Mouse (Mus musculus) layer of hippocampus, adult 2 months (tissue): Measurements from ENCODE around the gene Col7a1. TPM values are rescaled to one million over a fixed set of nuclear protein-coding genes. Genes with fewer than 3 reads are reported as not detected.

ENCODE experiments used
- DNase-seq, 2 experiments: peaks; one replicate each; pipeline ENCODE4 v3.0.0; 2022; ENCODE audit warnings: low spot score in 2 of 2
- H3K27ac ChIP-seq: fragments of 200-600 bp; 2 replicates; pipeline ENCODE4 v1.8.1; 2022
- H3K4me3 ChIP-seq: fragments of 200-600 bp; 2 replicates; pipeline ENCODE4 v1.8.1; 2022; ENCODE audit warnings: mild to moderate bottlenecking
- CTCF ChIP-seq: fragments of 200-600 bp; conservative IDR thresholded peaks from 2 replicates; pipeline ENCODE4 v1.8.1; 2022; ENCODE audit warnings: antibody characterized with exemption, mild to moderate bottlenecking, moderate library complexity
- microRNA-seq, 2 experiments: library from miRNA; unstranded; fragments of <30 nt; microRNA quantifications; one replicate each; pipeline ENCODE4 v1.2.0; 2021
- total RNA-seq, 2 experiments: library from RNA; stranded (reverse); gene quantifications; 2 replicates each; pipeline ENCODE4 v1.2.3; 2021

The Col7a1 gene
- total RNA-seq, 2 experiments from 2014 or later = 3.8 to 4.6 TPM

DNA sequence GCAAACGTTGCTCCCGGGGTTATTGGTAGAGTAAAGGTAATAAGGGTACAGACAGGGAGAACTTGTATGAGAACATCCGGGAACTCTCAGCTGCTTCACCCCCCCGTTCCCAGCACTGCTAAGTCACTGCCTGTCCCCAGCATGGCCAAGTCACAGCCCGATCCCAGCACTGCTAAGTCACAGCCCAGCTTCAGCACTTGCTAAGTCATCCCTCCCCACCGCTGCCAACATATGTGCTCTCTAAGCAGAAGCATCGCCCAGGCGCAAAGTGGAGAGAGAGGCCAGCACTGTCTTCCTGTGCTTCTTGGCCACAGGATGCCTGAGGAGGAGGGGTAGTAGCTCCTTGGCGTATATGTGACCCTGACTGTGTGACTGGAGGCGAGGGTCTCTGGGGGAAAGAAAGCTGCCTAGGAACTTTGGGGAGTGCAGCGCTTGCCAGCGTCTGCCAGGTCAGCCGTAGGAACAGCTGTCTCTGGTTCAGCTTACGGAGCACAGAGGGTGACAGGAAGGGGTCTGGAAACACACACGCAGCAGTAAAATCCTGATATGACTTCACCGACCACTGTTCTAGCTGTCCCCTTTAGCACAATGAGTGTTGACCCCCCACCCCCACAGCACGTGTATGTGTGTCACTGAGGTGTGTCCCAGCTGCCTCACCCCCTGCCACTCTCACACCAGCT, 56.4 kb downstream of the Col7a1 start:
- no peak for DNase-seq
- TF ChIP-seq CTCF = no peak
- peak overlapping the region; percentile 43; the same call in 1 of the 2 replicates for H3K27ac ChIP-seq
- H3K4me3 ChIP-seq = no peak overlapping the region

DNA sequence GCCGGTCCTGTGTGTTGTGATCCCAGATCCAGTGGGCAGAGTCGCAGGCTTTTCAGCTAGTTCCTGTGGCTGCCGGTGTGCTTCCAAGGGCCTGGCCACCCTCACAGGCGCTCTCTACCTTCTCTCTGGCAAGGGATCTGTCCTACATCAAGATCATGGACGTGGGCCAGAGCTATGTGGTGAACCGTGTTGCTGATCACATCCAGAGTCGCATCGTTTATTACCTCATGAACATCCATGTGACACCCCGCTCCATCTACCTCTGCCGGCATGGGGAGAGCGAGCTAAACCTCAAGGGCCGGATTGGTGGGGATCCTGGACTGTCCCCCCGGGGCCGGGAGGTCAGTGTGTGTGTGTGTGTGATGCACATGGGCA, 56.9 kb downstream of the Col7a1 start:
- Histone ChIP-seq H3K4me3 (no peak overlapping the region), H3K27ac (no peak overlapping the region)
- no peak for TF ChIP-seq CTCF
- no peak for DNase-seq

DNA sequence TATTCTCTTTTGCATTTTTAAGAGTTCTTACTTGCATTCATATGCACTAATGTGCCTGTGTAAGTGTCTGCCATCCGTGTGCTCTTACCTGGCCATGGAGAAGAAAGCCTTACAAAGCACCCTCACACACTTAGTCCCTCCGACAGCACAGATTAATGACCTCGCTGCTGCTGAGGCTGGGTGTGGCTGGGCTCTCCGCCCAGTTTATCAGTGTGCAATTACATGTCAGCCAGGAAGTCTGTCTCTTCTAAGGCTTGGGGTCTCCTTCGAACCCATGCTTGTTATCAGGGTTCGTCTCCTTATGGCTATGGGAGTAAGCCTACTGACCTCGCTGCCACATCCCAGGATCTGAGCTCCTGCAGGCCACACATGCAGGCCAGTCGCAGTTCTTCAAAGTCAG, 62.0 kb downstream of the Col7a1 start:
- no peak overlapping the region for H3K4me3 ChIP-seq
- no peak for TF ChIP-seq CTCF
- no peak overlapping the region for H3K27ac ChIP-seq
- no peak for DNase-seq

DNA sequence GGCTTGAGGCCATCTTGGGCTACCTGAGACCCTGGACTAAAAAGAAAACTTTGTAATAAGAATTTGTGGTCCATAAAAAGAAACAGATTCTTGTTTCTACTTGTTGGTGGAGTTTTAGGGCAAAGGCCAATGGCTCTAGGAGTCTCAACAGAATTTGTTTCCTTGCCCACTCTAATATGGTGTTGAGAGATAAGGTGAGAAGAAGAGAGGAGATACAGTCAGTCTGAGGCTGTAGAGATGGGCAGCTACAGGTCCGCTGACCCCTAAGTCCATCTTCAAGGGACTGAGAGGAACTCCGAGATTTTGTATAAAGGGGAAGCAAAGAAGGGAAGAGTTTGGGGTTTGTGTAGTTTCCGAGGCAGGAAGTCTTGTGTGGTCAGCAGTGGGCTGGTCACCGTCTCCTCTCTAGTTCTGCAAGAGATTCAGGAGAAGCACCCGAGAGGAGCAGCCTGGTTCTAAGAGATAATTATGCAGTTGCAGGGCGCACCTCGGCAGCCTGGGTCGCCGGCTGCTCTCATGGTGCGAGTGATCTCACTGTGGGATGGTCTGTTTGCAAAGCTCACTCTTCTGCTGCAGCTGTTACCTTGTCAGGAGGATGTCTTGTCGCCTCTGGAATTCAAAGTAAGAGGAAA, 63.7 kb downstream of the Col7a1 start:
- Histone ChIP-seq H3K27ac (no peak overlapping the region), H3K4me3 (no peak overlapping the region)
- no peak for TF ChIP-seq CTCF
- no peak for DNase-seq

DNA sequence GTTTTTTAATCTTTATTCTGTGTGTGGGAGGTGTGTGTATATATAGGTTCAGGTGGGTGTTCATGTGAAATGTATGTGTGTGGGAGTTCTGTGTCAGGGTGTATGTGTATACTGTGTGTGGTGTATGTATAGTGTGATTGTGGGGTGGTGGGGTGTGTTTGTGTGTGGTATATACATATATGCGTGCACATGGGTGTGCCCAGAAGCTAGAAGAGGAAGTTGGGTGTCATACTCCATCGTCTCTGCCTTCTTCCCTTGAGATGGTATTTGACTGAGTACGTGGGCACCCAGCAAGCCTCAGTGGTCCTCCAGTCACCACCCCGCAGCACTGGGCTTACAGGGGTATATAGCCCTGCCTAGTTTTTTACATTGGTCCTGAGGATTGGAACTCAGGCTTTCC, 68.0 kb downstream of the Col7a1 start:
- no peak for TF ChIP-seq CTCF
- H3K4me3 ChIP-seq = no peak overlapping the region
- H3K27ac ChIP-seq = 0 out of 2 replicates have a peak overlapping the region, but pooled peaks have one; percentile 78
- no peak for DNase-seq

GRCm38 (mm10) chr9:109022866-109023685, 69.7 kb downstream of the Col7a1 start:
- TF ChIP-seq CTCF = no peak
- Histone ChIP-seq H3K27ac (peak overlapping the region; percentile 78), H3K4me3 (no peak overlapping the region)
- DNase-seq = peak in 1 of 2 experiments; percentile 60

DNA sequence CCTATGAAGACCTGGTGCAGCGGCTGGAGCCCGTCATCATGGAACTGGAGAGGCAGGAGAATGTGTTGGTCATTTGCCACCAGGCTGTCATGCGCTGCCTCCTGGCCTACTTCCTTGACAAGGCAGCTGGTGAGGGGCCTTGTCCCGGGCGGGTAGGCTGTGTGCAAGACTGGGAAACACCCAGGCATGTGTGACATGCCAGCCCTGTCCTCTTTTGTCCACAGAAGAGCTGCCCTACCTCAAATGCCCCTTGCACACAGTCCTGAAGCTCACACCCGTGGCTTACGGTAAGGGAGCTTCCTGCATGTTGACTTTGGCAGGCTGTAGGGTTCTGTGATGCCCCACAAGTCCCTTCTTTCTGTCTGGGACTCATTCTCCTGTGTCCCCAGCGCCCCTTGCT, 74.1 kb downstream of the Col7a1 start:
- TF ChIP-seq CTCF = no peak
- Histone ChIP-seq H3K27ac (no peak overlapping the region), H3K4me3 (no peak overlapping the region)
- DNase-seq = no peak

GRCm38 (mm10) chr9:109028421-109028820, 75.0 kb downstream of the Col7a1 start:
- Histone ChIP-seq H3K27ac (no peak overlapping the region), H3K4me3 (no peak overlapping the region)
- TF ChIP-seq CTCF = no peak
- no peak for DNase-seq

- DNase-seq = no peak
- H3K4me3 ChIP-seq = no peak overlapping the region
- no peak for TF ChIP-seq CTCF
- H3K27ac ChIP-seq = no peak overlapping the region
Observed at GRCm38 (mm10) chr9:109028919-109029318, 75.5 kb downstream of the Col7a1 start.

GRCm38 (mm10) chr9:109030312-109030711, 76.9 kb downstream of the Col7a1 start:
- no peak overlapping the region for H3K4me3 ChIP-seq
- TF ChIP-seq CTCF = no peak
- no peak overlapping the region for H3K27ac ChIP-seq
- DNase-seq = no peak

GRCm38 (mm10) chr9:109031001-109031400, 77.6 kb downstream of the Col7a1 start:
- TF ChIP-seq CTCF = no peak

DNA sequence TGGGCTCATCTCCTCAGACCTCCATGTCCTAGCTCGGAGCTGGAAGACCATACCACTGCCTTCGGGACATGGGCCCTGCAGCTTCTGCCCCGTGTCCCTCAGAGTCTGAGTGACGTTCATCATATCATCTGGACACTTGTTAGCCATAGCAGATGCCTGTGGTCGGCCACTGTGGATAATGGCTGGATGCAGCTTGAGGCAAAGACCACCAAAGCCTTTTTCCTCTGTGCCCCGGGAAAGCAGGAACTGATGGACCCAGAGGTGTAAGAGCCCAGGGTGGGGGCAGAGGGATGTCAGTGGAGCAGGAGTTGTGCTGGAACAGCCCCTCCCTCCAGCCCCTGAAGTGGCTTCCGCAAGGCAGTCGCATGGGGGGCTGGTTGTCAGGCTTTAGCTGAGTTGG, 78.3 kb downstream of the Col7a1 start:
- no peak for DNase-seq
- Histone ChIP-seq H3K4me3 (no peak overlapping the region), H3K27ac (no peak overlapping the region)
- TF ChIP-seq CTCF = no peak

More at GRCm38 (mm10) chr9:109031001-109031400, 77.6 kb downstream of the Col7a1 start:
- Histone ChIP-seq H3K27ac (no peak overlapping the region), H3K4me3 (no peak overlapping the region)
- no peak for DNase-seq

DNA sequence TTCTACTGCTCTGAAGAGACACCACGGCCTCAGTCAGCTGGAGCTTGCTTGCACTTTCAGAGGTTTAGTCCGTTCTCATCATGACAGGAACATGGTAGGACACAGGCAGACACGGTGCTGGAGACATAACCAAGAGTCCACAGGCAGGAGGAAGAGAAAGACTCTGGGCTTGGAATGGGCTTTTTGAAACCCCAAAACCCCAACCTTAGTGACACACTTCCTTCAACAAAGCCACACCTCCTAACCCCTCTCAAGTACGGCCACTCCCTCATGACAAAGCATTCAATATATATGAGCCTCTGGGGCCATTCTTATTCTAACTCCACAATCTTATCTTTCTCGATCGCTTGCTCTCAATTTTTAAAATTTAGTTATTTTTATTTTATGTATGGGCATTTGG, 79.0 kb downstream of the Col7a1 start:
- no peak for DNase-seq
- H3K4me3 ChIP-seq = no peak overlapping the region
- H3K27ac ChIP-seq = no peak overlapping the region
- TF ChIP-seq CTCF = no peak

Small RNAs within 50 kb of the gene (microRNA-seq; reads per million reads assigned to microRNA genes)
- 0 reads per million in 2 experiments for gene Mir711

Other genes with a start within 250 kb of the Col7a1 start
- gene Ip6k2, start 169.8 kb upstream of the Col7a1 start, total RNA-seq = 100 to 1,000 TPM; 249 to 251 TPM
- 10 to 100 TPM; 68.8 to 71.3 TPM for gene Nckipsd, start 145.2 kb upstream of the Col7a1 start, total RNA-seq
- gene Celsr3, start 127.3 kb upstream of the Col7a1 start, total RNA-seq = 10 to 100 TPM; 66.4 to 79.6 TPM
- gene Slc26a6, start 100.3 kb upstream of the Col7a1 start, total RNA-seq = 10 to 100 TPM; 16.6 to 22.3 TPM
- under 1 TPM; 0.52 to 0.67 TPM for gene Tmem89, start 39.0 kb upstream of the Col7a1 start, total RNA-seq
- 100 to 1,000 TPM; 337 to 364 TPM for gene Uqcrc1, start 17.0 kb upstream of the Col7a1 start, total RNA-seq
- not detected for gene Ucn2, start 32.4 kb downstream of the Col7a1 start, total RNA-seq
- 10 to 100 TPM; 10.9 to 11.8 TPM for gene Pfkfb4, start 38.2 kb downstream of the Col7a1 start, total RNA-seq
- 10 to 100 TPM; 56.5 to 58.4 TPM for gene Shisa5, start 85.0 kb downstream of the Col7a1 start, total RNA-seq
- 10 to 100 TPM; 12.9 to 15.4 TPM for gene Trex1, start 106.1 kb downstream of the Col7a1 start, total RNA-seq
- 10 to 100 TPM; 25.0 to 31.9 TPM for gene Atrip, start 120.5 kb downstream of the Col7a1 start, total RNA-seq
- 1 to 10 TPM; 7.6 to 8.1 TPM for gene Ccdc51, start 128.9 kb downstream of the Col7a1 start, total RNA-seq
- gene Tma7, start 129.0 kb downstream of the Col7a1 start, total RNA-seq = 100 to 1,000 TPM; 295 to 309 TPM
- 10 to 100 TPM; 84.4 to 92.7 TPM for gene Plxnb1, start 141.8 kb downstream of the Col7a1 start, total RNA-seq
- gene Fbxw21, start 208.5 kb downstream of the Col7a1 start, total RNA-seq = not detected
- gene Fbxw13, start 242.4 kb downstream of the Col7a1 start, total RNA-seq = not detected